Mouse (Mus musculus) kidney, adult 2 months (tissue): ENCODE results near the gene Actr3.

Experiments
- CTCF ChIP-seq: fragments of 200-500 bp; conservative IDR thresholded peaks from 2 replicates; pipeline ENCODE4 v1.5.1; 2011; ENCODE audit warnings: low read depth, mild to moderate bottlenecking, control low read depth, low read length, moderate library complexity, mixed read lengths; ENCODE audit not compliant: insufficient read depth, insufficient read length
- POLR2A ChIP-seq: fragments of 200-500 bp; IDR thresholded peaks from one replicate; pipeline ENCODE4 v1.6.1; 2011; ENCODE audit warnings: low read depth, low read length, control low read depth

DNA sequence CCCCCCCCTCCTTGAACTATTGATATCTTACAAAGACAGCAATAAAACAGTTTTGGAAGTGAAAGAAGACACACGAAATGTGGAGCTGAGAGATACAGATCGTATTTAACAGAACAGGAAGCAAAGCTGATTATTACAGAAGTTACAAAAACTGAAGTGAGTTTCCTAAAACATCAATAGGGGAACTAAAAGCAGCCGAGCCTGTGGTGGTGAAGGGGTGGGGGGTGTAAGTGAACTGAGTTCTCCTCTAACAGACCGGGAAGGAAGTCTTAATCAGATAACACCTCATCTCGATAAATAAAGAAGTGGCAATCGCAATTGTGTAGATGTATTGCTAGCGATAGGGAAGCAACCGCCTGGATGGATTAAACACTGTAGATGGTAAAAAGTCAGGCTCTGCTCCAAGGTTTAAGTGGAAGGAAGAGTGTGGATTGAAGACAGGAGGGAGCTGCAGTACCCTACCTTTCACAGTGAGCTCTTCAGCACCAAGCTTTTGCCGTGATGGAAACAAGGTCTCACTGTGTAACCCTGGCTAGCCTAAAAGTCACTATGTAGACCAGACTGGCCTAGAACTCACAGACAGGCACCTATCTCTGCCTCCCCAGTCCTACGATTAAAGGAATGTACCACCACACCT lies 31.2 kb upstream of the Actr3 start:
- TF ChIP-seq CTCF = no peak
- no peak for TF ChIP-seq POLR2A
